8 mouse cellular contexts compared by ENCODE assay signal in the genomic region with DNA sequence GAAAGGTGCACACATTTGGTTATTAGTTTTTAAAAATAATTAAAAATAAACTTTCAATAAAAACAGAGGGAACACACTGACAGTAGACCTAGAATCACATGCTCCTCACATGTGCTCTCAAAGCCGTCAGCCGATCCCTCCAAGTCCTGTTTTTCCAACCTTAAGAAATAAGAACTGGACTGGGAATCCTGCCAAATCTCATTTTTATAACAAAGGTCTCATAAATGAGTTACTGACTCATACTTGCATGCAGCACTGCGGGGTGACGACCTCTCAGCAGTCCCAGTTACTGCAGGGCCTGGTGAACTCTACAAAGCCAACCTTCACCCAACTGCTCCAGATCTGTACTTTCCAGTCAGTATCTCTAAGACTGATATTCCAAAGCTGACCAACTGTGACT. TPM values are rescaled to one million over a fixed set of nuclear protein-coding genes. Genes with fewer than 3 reads are reported as not detected.
A peak's percentile ranks its signal among the peaks of the same experiment; 100 is the strongest.
DNase-seq lines count a peak whose midpoint lies in the region; ATAC-seq lines count a peak whose summit lies in the region.

No protein-coding gene starts in this region.

- H3K9ac ChIP-seq in intestine, embryonic 14.5 days (ENCODE audit: low read length), result no peak overlapping the region

- ATAC-seq in intestine, embryonic 14.5 days (replicated peaks; ENCODE audit: low FRiP score, low TSS enrichment, low read depth), result peak; percentile 73

- WGBS in intestine, embryonic 14.5 days, result 14% methylated on average over 4 of the region's 4 CpGs

- H3K4me1 ChIP-seq in intestine, embryonic 14.5 days (replicated peaks; ENCODE audit: control insufficient read depth, insufficient read depth, low read length), result peaks cover 28% of the 10 kb centered on the region

- H3K27me3 ChIP-seq in intestine, embryonic 14.5 days (replicated peaks; ENCODE audit: control insufficient read depth, insufficient read depth, low read length), result no peaks in the 10 kb centered on the region

- H3K9me3 ChIP-seq in intestine, embryonic 14.5 days (ENCODE audit: control insufficient read depth, low read length), result no peaks in the 10 kb centered on the region

- H3K27ac ChIP-seq in intestine, embryonic 14.5 days (ENCODE audit: low read depth), result 0 out of 2 replicates have a peak overlapping the region, but pooled peaks have one; percentile 18

- H3K4me3 ChIP-seq in intestine, embryonic 14.5 days (ENCODE audit: low read depth, low read length), result no peak overlapping the region

- H3K4me2 ChIP-seq in intestine, embryonic 14.5 days (ENCODE audit: low read length), result no peak overlapping the region

- H3K36me3 ChIP-seq in intestine, embryonic 14.5 days (ENCODE audit: control insufficient read depth, insufficient read depth, low read length), result no peaks in the 10 kb centered on the region

- peak; percentile 28 for DNase-seq in layer of hippocampus, adult 11-12 months (ENCODE audit: low spot score)
- DNase-seq in layer of hippocampus, adult 9-11 months, result no peak
- peak; percentile 56 for DNase-seq in adrenal gland, postnatal 25 days
- DNase-seq in intestine, embryonic 14.5 days (ENCODE audit: low spot score), result peak; percentile 56
- peak; percentile 68 for DNase-seq in lung, postnatal 36 days
- DNase-seq in spleen, postnatal 14 days (ENCODE audit: low spot score in 2 of 2), result no peak
- DNase-seq in cerebellum, adult 9-11 months, result no peak
- DNase-seq in spleen, adult 18-20 months, result no peak

RNA-seq across cellular contexts. Expression of a gene that starts 58.5 kb away (rescaled TPM):
- total RNA-seq in adrenal gland, postnatal 25 days (2021), result 381 and 406 TPM in 2 replicates
- 129 and 131 TPM in 2 replicates for polyA plus RNA-seq in intestine, embryonic 14.5 days (2014; fragmentation: Nextera tagmentation; extraction: Ambion mirVana)

Comparison
In these comparisons a context has a peak if more than half of its experiments do, and no peak if none do; other contexts are left out.
1. DNase-seq: peak in layer of hippocampus, adult 11-12 months (single experiment), adrenal gland, postnatal 25 days (single experiment), intestine, embryonic 14.5 days (single experiment) and lung, postnatal 36 days (single experiment); none in layer of hippocampus, adult 9-11 months (single experiment), spleen, postnatal 14 days (0 of 2), cerebellum, adult 9-11 months (single experiment) and spleen, adult 18-20 months (0 of 2).